Mouse (Mus musculus): ENCODE results near the gene Lrrc8b.

DNA sequence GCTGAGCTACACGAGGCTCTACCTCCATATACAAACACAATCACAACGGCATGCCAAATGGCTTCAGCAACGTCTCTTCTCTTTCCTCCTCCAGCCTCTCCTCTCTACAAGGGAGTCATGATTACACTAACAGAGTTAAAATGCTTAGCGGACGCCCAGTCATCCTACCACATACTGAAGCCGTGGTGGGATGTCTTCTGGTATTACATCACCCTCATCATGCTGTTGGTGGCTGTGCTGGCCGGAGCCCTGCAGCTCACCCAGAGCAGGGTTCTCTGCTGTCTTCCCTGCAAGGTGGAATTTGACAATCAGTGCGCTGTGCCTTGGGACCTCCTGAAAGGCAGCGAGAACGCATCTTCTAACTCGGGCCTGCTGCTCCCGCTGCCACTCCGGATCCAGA lies 64.1 kb downstream of the Lrrc8b start:
- TF ChIP-seq NANOG (IDR thresholded peaks at IDR 0.05; ENCODE audit: borderline replicate concordance, low read length) (no peak), CTCF (conservative IDR thresholded peaks at IDR 0.05; ENCODE audit: low read length) (no peak), POU5F1 (IDR thresholded peaks at IDR 0.05; ENCODE audit: borderline replicate concordance, low read length) (no peak)

Data from E14TG2a.4 (cell line).